Mouse (Mus musculus) heart, adult 2 months (tissue): ENCODE measurements around the gene Boll.
"Not testable (repeated sequence)": the region's sequence is repeated elsewhere in the genome, so short reads cannot be mapped to it uniquely, and the experiment has no call there.

Experiments
- CTCF ChIP-seq: fragments of 200-600 bp; IDR thresholded peaks from 2 replicates; pipeline ENCODE4 v1.8.1; 2022; ENCODE audit warnings: antibody characterized with exemption, mild to moderate bottlenecking, moderate library complexity
- POLR2A ChIP-seq: fragments of 200-500 bp; IDR thresholded peaks from 2 replicates; pipeline ENCODE4 v1.6.1; 2011; ENCODE audit warnings: mild to moderate bottlenecking, low read depth, low read length, control low read depth; ENCODE audit not compliant: insufficient read depth

GRCm38 (mm10) chr1:55325496-55325895 is 37.8 kb downstream of the Boll start:
- not testable (repeated sequence) for TF ChIP-seq CTCF, POLR2A
